Mouse (Mus musculus): Measurements from ENCODE around the gene Palm.

The Palm gene

GRCm38 (mm10) chr10:79855558-79856184, 62.3 kb downstream of the Palm start:
- no peak for DNase-seq (ENCODE audit: low spot score in 2 of 2)

GRCm38 (mm10) chr10:79856280-79856679, 62.9 kb downstream of the Palm start:
- no peak for DNase-seq (ENCODE audit: low spot score in 2 of 2)

- DNase-seq (ENCODE audit: low spot score in 2 of 2): no peak
Observed at GRCm38 (mm10) chr10:79856704-79857451, 63.5 kb downstream of the Palm start.

- DNase-seq (ENCODE audit: low spot score in 2 of 2): peak in 1 of 2 experiments; percentile 45
Observed at GRCm38 (mm10) chr10:79857452-79857811, 64.1 kb downstream of the Palm start.

GRCm38 (mm10) chr10:79857894-79858293, 64.5 kb downstream of the Palm start:
- DNase-seq (ENCODE audit: low spot score in 2 of 2): no peak

GRCm38 (mm10) chr10:79858416-79859074, 65.2 kb downstream of the Palm start:
- DNase-seq (ENCODE audit: low spot score in 2 of 2): peak; percentile 69 to 77

- DNase-seq (ENCODE audit: low spot score in 2 of 2): no peak
Observed at GRCm38 (mm10) chr10:79859116-79859515, 65.7 kb downstream of the Palm start.

- no peak for DNase-seq (ENCODE audit: low spot score in 2 of 2)
Observed at GRCm38 (mm10) chr10:79860079-79860911, 66.9 kb downstream of the Palm start.

- no peak for DNase-seq (ENCODE audit: low spot score in 2 of 2)
Observed at GRCm38 (mm10) chr10:79861230-79862048, 68.1 kb downstream of the Palm start.

- DNase-seq (ENCODE audit: low spot score in 2 of 2): no peak
Observed at GRCm38 (mm10) chr10:79862049-79862788, 68.8 kb downstream of the Palm start.

- DNase-seq (ENCODE audit: low spot score in 2 of 2): no peak
Observed at GRCm38 (mm10) chr10:79862925-79863324, 69.6 kb downstream of the Palm start.

GRCm38 (mm10) chr10:79864351-79865188, 71.2 kb downstream of the Palm start:
- peak in 1 of 2 experiments; percentile 32 for DNase-seq (ENCODE audit: low spot score in 2 of 2)

- DNase-seq (ENCODE audit: low spot score in 2 of 2): no peak
Observed at GRCm38 (mm10) chr10:79865189-79865601, 71.8 kb downstream of the Palm start.

GRCm38 (mm10) chr10:79865801-79866295, 72.5 kb downstream of the Palm start:
- DNase-seq (ENCODE audit: low spot score in 2 of 2): no peak

GRCm38 (mm10) chr10:79866601-79867000, 73.2 kb downstream of the Palm start:
- DNase-seq (ENCODE audit: low spot score in 2 of 2): no peak

All from right cerebral cortex, adult 2 months (tissue).